Mouse (Mus musculus): ENCODE measurements around the gene Eif2b4. TPM values are rescaled to one million over a fixed set of nuclear protein-coding genes. Genes with fewer than 3 reads are reported as not detected.

Eif2b4 gene
- total RNA-seq, 2 experiments from 2014 or later = 21.3 to 21.9 TPM

DNA sequence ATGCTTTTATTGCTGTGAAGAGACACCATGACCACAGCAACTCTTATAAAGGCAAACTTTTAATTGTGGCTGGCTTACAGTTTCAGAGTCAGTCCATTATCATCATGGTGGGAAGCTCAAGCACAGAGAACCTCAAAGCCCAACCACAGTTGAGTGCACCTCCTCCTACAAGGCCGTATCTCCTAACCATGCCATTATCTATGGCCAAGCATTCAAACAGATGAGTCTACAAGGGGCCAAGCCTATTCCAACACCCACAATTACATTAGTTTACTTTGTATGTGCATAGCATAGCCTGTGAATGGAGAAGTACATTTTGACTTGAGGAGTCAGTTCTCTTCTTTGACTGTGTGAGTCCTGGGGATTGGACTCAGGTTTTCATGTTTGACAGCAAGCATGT is 28.4 kb downstream of the Eif2b4 start:
- no peak for ATAC-seq (ENCODE audit: poor library complexity, severe bottlenecking)

DNA sequence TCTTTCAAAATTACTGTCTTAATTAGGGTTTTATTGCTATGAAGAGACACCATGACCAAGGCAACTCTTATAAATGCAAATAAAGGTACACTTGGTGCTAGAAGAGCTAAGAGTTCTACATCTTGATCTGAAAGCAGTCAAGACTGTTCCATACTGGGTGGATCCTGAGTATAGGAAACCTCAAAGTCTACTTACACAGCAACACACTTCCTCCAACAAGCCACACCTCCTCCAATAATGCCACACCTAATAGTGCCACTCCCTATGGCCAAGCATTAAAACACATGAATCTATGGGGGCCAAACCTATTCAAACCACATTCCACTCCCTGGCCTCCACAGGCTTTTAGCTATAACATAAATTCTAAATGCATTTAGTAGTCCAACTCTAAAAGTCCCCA is 30.8 kb downstream of the Eif2b4 start:
- 0 out of 2 replicates have a peak, but pooled peaks have one; percentile 38 for ATAC-seq (ENCODE audit: poor library complexity, severe bottlenecking)

DNA sequence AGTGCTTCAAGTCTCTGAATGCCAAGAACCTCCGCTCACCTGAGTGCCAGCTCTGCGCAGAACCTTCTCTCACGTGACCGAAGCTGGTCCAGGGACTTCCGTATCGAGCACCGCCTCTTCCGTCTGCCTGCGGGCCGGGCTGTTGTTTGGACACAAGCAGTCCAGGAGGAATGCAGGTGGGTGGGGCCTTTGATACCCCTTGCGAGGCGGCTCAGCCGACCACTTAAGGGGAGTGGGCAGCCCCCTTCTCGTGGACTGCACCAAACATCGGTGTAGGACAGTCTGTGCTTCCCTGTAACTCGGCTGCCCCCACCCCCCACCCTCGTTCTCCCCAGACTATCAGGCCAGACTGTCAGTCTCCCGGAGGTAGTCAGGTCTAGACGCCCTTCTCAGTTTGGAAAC is 39.1 kb downstream of the Eif2b4 start, which contains the start of gene Mpv17:
Mpv17 (minus strand) TSS at position 100 of the 402 bp plus-strand sequence.
- peak; percentile 99 for ATAC-seq (ENCODE audit: poor library complexity, severe bottlenecking)

DNA sequence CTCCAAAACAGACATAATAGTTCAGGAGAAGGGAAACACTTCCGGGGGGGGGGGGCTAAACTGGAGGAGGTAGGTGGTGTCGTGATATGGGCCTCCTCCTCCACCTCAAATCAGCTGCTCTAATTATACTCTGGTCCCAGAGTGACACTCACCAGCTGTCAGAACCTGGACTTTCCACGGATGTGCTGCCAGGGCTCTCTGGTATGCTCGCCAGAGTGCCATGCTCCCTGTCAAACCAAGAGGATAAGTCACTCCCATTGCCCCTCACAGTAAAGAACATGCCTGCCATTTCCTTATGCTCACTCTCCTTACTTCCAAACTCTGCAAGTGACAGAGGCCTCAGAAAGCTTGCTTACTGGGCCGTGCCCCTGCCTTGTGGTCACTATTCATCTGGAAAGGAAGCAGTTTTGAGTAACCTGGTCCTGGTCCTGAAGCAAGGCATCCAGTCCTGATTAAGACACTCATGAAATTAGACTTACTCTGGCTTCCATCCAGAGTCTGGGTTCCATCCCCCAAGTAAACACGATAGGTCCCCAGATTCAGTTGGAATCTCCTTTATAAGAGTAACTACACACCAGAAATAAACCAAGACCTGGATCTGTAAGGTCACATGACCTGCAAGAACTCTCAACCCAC is 39.6 kb downstream of the Eif2b4 start:
- ATAC-seq (ENCODE audit: poor library complexity, severe bottlenecking) = peak; percentile 17; the same call in 1 of the 2 replicates

GRCm38 (mm10) chr5:31151746-31152145 is 41.5 kb downstream of the Eif2b4 start:
- no peak for ATAC-seq (ENCODE audit: poor library complexity, severe bottlenecking)

DNA sequence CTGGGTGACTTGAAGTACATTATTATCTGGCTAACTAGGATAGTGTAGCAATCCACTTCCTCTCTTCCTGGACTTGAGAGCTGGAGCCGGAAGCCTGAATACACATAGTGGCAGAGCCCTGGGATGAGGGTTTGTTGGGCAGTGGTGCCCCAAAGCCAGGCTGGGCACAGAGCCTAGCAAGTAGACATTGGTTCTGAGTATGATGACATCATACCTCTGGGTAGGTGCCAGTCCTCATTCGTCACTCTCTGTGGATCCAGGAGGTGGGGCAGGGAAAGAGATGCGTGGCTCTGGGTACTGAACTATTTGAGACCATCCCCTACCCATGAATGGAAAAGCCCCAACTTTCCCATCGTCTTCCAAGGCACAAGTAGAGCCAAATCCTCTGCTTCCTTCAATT is 43.4 kb downstream of the Eif2b4 start:
- ATAC-seq (ENCODE audit: poor library complexity, severe bottlenecking) = no peak

DNA sequence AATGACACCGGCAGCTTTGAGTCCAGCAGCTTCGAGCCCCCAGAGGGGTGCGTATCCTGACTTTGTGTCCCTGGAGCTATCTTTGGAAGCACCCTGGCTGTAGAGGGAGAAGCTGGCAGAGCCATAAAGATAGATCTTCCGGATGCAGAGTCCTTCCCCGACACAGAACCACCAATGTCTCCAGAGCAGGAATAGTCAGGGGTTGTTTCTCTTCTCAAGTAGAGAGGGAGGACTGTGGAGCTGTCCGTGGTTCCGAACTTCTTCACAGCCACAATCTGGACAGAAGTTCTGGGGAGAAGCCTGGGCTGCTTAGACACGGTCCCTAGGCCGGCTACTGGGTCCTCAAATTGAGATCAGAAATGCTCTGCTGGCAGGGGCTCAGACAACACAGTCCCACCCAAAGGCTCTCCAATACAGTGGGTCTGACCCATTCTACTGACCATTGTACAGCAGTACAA is 54.2 kb downstream of the Eif2b4 start:
- no peak for ATAC-seq (ENCODE audit: poor library complexity, severe bottlenecking)

GRCm38 (mm10) chr5:31138241-31138967 is 54.8 kb downstream of the Eif2b4 start, which contains the start of gene Ucn:
TSS of gene Ucn (minus strand) at chr5:31138829.
- no peak for ATAC-seq (ENCODE audit: poor library complexity, severe bottlenecking)

DNA sequence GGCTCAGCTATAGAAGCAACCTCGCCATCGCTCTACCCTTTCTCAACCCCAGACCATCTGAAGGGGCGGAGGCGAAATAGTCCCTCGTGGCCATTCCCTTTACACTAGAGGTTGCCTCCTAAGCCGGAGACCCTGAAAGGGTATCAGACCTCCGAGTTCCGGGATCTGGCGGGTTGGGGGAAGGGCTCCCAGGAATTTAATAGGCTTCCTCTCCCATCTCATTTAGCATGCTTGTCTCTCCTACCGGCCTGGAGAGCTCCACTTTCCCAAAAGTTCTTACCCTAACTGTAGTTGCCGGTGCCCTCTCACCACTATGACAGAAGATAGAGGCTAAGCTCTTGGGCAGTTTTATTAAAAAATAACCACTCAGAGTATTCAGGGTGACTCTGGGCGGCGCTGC is 55.6 kb downstream of the Eif2b4 start:
- ATAC-seq (ENCODE audit: poor library complexity, severe bottlenecking) = no peak

Other genes starting within 250 kb of the Eif2b4 start
- gene Cgref1, start 247.8 kb downstream of the Eif2b4 start, total RNA-seq (2015) = not detected in 2 replicates
- not detected in 2 replicates for gene Cgref1, start 247.8 kb downstream of the Eif2b4 start, total RNA-seq (2017)
- gene Preb, start 233.1 kb downstream of the Eif2b4 start, total RNA-seq (2015) = 66.3 and 72.1 TPM in 2 replicates
- 45.8 and 57.3 TPM in 2 replicates for gene Preb, start 233.1 kb downstream of the Eif2b4 start, total RNA-seq (2017)
- gene Tcf23, start 224.8 kb downstream of the Eif2b4 start, total RNA-seq (2015) = not detected in 2 replicates
- not detected in 2 replicates for gene Tcf23, start 224.8 kb downstream of the Eif2b4 start, total RNA-seq (2017)
- 113 and 132 TPM in 2 replicates for gene Atraid, start 145.1 kb downstream of the Eif2b4 start, total RNA-seq (2015)
- gene Atraid, start 145.1 kb downstream of the Eif2b4 start, total RNA-seq (2017) = 88.5 and 103 TPM in 2 replicates
- 0.41 and 2.0 TPM in 2 replicates for gene Slc5a6, start 144.5 kb downstream of the Eif2b4 start, total RNA-seq (2015)
- gene Slc5a6, start 144.5 kb downstream of the Eif2b4 start, total RNA-seq (2017) = 1.3 and 1.4 TPM in 2 replicates
- 5.1 and 9.4 TPM in 2 replicates for gene Cad, start 138.7 kb downstream of the Eif2b4 start, total RNA-seq (2015)
- 5.4 and 7.5 TPM in 2 replicates for gene Cad, start 138.7 kb downstream of the Eif2b4 start, total RNA-seq (2017)
- not detected in 2 replicates for gene Dnajc5g, start 87.1 kb downstream of the Eif2b4 start, total RNA-seq (2015)
- gene Dnajc5g, start 87.1 kb downstream of the Eif2b4 start, total RNA-seq (2017) = not detected in 2 replicates
- gene Slc30a3, start 85.2 kb downstream of the Eif2b4 start, total RNA-seq (2015) = not detected in 2 replicates
- not detected in 2 replicates for gene Slc30a3, start 85.2 kb downstream of the Eif2b4 start, total RNA-seq (2017)
- gene Trim54, start 76.7 kb downstream of the Eif2b4 start, total RNA-seq (2015) = not detected in 2 replicates
- not detected in 2 replicates for gene Trim54, start 76.7 kb downstream of the Eif2b4 start, total RNA-seq (2017)
- gene Ucn, start 54.6 kb downstream of the Eif2b4 start, total RNA-seq (2015) = not detected in 2 replicates
- gene Ucn, start 54.6 kb downstream of the Eif2b4 start, total RNA-seq (2017) = not detected in 2 replicates
- 30.3 and 40.5 TPM in 2 replicates for gene Mpv17, start 39.2 kb downstream of the Eif2b4 start, total RNA-seq (2015)
- 26.1 and 27.0 TPM in 2 replicates for gene Mpv17, start 39.2 kb downstream of the Eif2b4 start, total RNA-seq (2017)
- gene Gm29609, start 13.5 kb downstream of the Eif2b4 start, total RNA-seq (2015) = 0.22 and 1.3 TPM in 2 replicates
- 0.29 TPM in 1 of 2 replicates, not detected in the other for gene Gm29609, start 13.5 kb downstream of the Eif2b4 start, total RNA-seq (2017)
- gene Gtf3c2, start 13.3 kb downstream of the Eif2b4 start, total RNA-seq (2015) = 58.8 and 63.2 TPM in 2 replicates
- gene Gtf3c2, start 13.3 kb downstream of the Eif2b4 start, total RNA-seq (2017) = 43.0 and 43.1 TPM in 2 replicates
- gene Snx17, start 203 bp downstream of the Eif2b4 start, total RNA-seq (2015) = 52.3 and 65.5 TPM in 2 replicates
- gene Snx17, start 203 bp downstream of the Eif2b4 start, total RNA-seq (2017) = 33.4 and 45.2 TPM in 2 replicates
- gene Zfp513, start 8.9 kb upstream of the Eif2b4 start, total RNA-seq (2015) = 8.9 and 10.1 TPM in 2 replicates
- gene Zfp513, start 8.9 kb upstream of the Eif2b4 start, total RNA-seq (2017) = 7.2 and 8.1 TPM in 2 replicates
- gene Ppm1g, start 27.3 kb upstream of the Eif2b4 start, total RNA-seq (2015) = 54.8 and 69.0 TPM in 2 replicates
- gene Ppm1g, start 27.3 kb upstream of the Eif2b4 start, total RNA-seq (2017) = 107 and 121 TPM in 2 replicates
- 57.2 and 64.1 TPM in 2 replicates for gene Nrbp1, start 47.4 kb upstream of the Eif2b4 start, total RNA-seq (2015)
- 112 and 114 TPM in 2 replicates for gene Nrbp1, start 47.4 kb upstream of the Eif2b4 start, total RNA-seq (2017)
- gene Gm9970, start 47.8 kb upstream of the Eif2b4 start, total RNA-seq (2015) = not detected in 2 replicates
- gene Gm9970, start 47.8 kb upstream of the Eif2b4 start, total RNA-seq (2017) = not detected in 2 replicates
- 5.1 and 5.4 TPM in 2 replicates for gene Krtcap3, start 58.3 kb upstream of the Eif2b4 start, total RNA-seq (2015)
- 3.6 and 6.7 TPM in 2 replicates for gene Krtcap3, start 58.3 kb upstream of the Eif2b4 start, total RNA-seq (2017)
- gene Ift172, start 97.7 kb upstream of the Eif2b4 start, total RNA-seq (2015) = 9.6 and 13.6 TPM in 2 replicates
- 14.2 and 25.0 TPM in 2 replicates for gene Ift172, start 97.7 kb upstream of the Eif2b4 start, total RNA-seq (2017)
- gene Fndc4, start 102.7 kb upstream of the Eif2b4 start, total RNA-seq (2015) = not detected in 2 replicates
- not detected in 2 replicates for gene Fndc4, start 102.7 kb upstream of the Eif2b4 start, total RNA-seq (2017)
- gene Gckr, start 104.0 kb upstream of the Eif2b4 start, total RNA-seq (2015) = not detected in 2 replicates
- not detected in 2 replicates for gene Gckr, start 104.0 kb upstream of the Eif2b4 start, total RNA-seq (2017)

All from megakaryocyte, adult 5-6 weeks (primary cell).